Mouse (Mus musculus) thymus, adult 18-20 months (tissue): ENCODE data around the gene Sox18.

Experiments used
- DNase-seq, 2 experiments: peaks; one replicate each; pipeline ENCODE4 v3.0.0; 2022; ENCODE audit warnings: mixed read lengths in 2 of 2

Gene Sox18

GRCm38 (mm10) chr2:181679951-181680715, 8.7 kb upstream of the Sox18 start, which contains the start of gene Tcea2:
TSS of gene Tcea2 (plus strand) at chr2:181680310.
- peak; percentile 49 to 56 for DNase-seq

GRCm38 (mm10) chr2:181678780-181679179, 7.3 kb upstream of the Sox18 start:
- DNase-seq, result peak; percentile 53 to 67

DNA sequence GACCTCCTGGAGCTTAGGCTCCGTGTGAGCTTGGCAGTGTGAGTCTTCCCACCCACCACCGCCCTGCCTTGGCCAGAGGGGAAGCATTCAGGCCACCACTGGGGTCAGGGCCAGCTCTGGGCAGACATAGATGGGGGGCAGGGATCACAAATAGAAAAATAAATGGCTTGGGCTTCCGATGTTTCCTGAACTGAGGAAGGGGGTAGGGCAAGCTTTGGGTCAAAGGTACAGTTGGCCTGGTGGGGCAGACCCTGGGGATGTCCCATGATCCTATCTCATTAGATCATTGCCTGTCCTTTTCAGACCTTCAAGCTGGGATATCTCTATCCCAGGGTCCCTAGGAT, 6.3 kb upstream of the Sox18 start:
- no peak for DNase-seq

DNA sequence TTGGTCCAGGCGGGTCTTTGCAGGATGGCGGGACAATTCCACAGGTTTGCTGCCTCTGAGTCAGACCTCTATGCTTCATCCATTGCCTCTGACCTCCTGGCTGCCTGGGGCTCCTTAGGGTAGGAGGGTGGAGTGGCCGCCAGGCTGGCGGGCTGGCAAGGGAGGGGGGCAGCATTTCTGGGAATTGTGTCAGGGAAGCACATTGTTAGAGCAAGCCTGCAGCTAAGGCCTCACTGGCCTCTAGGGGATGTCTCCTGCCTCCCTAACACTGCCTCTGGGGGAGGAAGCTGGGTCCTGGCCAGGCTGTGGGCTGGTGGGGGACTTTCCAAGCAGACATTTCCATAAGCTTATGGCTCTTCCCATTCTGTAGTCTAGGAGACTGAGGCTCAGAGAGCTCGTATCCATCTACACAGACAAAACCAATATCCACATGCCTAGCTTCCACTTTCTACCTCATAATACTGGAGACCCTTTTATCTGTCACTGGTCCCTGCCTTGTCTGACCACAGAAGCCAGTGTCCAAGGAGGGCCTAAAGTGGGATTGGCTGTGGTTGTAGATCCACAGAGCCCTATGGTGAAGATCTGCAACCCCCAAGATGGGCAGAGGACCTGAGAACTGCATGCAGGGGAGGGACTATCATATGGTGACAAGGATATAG, 5.8 kb upstream of the Sox18 start:
- no peak for DNase-seq

DNA sequence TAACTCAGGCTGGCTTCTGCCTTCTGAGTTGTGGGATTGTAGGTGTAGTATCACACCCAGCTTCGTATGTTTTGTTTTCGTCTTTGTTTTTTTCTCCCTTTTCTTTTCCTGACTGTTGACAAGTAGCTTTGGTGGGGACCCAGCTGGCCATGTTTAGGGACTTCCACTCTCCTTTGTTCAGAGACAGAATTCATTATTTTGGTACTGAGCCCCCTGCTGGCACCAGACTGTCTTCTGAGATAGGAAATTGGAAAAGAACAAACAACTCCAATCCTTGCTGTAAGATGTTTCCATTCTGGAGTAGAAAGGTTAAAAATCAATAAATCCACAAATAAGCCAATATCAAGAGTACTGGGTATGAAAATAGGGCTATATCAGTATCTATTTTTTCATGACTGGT, 5.0 kb upstream of the Sox18 start:
- no peak for DNase-seq

- no peak for DNase-seq
Observed at GRCm38 (mm10) chr2:181675454-181675853, 4.0 kb upstream of the Sox18 start.

GRCm38 (mm10) chr2:181674934-181675333, 3.5 kb upstream of the Sox18 start:
- no peak for DNase-seq

DNA sequence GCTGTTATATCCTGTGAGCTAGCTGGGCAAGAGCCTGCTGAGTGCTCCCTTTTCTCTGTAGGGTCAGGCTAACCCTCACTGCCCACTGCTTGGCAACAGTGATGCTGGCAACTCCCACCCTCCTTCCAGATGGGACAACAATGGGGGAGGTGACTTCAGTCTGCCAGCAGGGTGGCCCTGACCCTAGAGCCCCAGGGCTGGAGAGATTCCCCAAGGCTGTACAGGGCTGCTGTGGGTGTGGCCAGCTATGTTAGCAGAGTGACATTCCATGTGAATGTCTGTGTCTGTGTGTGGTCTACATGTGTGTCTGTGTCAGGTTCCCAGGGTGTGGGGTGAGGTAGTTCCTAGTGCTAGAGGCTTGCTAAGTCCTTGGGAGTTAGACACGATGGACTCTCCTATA, 2.1 kb upstream of the Sox18 start:
- DNase-seq, result no peak

DNA sequence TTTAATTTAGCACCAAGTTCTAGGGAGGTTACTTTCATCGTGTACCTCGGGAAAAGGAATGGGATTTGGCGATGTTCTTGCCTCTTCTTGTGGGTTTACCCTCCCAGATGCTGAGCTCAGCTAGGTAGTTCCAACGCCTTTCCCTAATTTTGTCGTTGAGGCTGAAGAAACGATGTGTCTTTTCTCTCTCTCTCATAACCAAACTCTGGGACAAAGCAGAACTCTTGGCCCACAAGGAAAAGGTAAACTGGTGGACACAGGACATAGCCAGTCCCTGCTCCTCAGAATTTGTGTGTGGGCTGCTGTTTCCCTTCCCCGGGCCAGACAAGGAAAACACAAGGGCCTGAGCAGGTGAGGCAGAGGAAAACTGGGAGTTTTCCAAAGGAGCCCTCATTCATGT, 544 bp upstream of the Sox18 start:
- no peak for DNase-seq

DNA sequence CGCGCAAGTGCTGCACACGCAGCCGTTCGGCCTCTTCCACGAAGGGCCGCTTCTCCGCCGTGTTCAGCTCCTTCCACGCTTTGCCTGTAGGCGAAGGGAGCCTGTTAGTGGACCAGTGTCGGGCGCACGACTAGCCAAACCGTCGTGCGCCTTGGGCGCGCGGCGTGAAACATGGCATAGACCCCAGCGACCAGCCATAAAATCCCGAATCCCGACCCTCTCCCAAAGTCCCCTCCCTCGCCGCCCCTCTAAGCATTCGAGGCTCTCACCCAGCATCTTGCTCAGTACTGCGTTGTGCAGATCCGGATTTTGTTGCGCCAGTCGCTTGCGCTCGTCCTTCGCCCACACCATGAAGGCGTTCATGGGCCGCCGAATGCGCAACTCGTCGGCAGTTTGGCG, 528 bp downstream of the Sox18 start:
- no peak for DNase-seq

DNA sequence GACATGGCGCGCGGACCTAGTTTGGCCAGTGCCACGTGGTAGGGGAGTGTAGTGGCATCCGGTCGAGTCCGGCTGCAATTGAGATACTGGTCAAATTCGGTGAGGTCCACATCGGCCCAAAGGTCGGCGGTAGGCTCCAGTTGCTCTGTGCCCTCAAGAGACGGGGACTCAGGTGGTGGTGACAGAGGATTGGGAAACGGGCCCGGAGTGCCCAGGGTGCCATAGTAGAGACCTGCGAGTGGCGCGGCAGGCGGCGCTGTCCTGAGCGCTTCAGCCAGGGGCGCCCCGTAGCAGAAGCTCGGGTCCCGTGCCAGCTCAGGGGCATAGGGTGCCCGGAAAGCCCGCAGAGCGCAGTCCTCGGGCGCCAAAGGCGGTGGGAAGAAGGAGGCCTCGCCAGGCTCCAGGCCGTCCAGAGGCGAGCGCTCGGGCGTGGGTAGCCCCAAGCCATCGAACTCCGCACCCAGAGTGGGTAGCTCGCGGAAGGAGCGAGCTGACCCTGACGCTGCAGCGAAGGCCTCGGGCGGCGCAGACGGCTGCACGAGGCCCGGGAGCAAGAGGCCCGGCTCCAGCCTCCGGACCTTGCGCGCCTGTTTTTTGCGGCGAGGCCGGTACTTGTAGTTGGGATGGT, 1.0 kb downstream of the Sox18 start:
- DNase-seq, result no peak

DNA sequence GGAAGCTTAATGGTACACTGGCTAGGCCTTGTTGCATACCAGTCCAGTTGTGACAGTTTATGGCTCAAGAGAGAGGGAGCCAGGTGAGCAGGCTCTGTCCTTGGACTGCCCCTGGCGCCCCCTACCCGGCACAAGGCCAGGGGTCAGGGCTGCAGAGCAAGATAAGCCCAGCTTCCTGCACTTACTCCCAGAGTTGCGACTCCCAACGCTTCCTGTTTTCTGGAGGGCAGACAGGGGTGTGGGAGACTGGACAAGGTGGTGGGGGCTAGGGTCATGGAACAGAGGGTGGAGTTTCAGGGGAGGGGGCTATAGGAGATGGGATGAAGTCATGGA, 8.2 kb downstream of the Sox18 start:
- no peak for DNase-seq

DNA sequence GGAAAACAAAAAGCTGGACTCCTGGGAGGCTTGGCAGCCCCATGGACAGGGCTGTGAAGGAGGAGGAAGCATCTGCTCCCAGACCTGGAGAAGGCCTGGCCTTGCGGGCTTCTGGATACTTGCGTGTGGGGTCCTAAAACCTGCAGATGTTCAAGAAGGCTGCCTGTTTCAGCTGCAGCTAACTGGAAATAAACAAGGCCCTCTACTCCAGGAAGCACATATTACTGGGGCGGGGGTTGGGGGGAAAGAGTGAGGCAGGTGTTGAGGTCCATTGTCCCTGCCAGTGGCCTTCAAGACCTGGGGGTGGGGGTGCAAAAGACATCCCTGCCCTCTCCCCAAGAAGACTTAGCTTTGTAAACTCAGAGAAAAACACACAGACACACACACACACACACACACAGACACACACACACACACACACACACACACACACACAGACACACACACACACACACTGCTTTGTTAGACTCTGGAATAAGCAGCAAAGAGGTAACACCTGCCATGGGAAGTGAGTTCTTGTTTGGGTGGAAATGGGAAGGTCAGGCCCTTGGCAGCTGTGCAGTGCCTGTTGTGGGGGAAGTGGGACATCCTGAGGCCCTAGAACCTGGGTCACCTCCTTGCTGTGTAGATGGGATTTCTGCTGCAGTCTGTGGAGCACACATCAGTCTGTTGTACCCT, 8.7 kb downstream of the Sox18 start:
- no peak for DNase-seq

DNA sequence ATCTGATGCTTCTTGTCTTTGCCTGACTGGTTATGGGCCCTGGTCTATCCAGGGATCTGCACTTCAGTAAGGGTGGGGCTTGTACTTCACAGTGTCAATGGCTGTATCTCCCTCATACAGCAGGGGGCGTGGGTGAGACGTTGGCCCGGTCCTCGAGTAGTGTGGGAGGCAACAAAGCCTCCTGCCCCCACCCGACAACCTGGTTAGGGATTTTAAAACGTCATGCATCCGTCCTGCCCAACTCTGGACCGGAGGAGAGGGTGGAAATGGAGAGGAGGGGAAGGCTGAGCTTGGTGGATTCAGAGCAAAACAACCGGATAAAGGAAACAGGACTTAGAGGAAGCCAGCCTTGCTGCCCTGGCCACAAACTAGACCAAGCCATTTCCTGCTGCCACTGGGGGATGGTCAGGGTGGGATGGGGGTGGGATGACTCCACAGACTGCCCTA, 11.8 kb downstream of the Sox18 start:
- peak; percentile 41 to 54 for DNase-seq

DNA sequence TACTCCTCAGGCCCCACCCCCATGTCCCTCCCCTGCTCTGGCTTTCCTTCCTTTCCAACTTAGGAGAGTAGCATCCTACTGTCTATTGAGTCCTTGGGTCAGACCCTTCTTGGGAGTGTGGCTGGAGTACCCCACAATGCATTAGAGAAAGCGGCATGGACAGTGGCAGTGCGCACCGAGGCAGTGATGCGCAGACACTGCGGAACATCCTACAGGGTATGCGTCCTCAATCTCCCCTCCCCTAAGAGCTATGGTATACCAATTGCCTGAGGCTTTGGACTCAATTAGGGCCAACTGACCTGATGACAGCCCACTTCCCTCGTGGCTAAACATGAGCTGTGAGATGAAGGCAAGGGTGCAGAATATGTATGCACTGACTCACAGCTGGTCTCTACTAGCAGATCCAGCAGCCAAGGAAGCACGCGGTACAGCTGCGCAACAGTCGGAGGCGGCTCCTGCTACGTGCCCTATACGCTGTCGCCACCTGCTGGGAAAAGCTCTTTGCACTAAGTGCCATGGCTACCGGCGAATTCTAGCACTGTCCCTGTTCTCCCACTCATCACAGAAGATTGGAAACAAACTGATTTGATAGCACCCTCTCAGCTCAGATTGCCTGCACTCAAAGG, 12.4 kb downstream of the Sox18 start:
- no peak for DNase-seq

GRCm38 (mm10) chr2:181658528-181658927, 12.9 kb downstream of the Sox18 start:
- DNase-seq, result no peak

DNA sequence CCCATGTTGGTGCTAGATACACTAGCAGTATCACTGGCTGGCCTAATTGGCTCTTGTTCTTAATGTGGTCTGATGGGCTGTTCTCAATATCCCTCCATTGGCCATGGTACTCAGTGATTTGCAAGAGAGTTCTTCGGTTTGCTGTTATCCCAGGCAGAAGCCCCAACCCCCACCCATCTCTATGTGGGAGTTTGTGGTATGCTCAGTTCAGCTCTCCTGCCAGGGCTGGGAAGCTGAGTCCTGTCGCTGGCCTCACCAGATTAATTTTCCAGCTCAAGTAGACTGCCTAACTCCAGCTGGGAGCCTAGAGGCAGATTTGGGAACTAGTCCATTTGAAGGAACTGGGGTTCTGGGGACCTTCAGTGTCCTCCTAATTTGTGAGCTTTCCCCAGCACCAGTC, 14.0 kb downstream of the Sox18 start:
- no peak for DNase-seq

DNA sequence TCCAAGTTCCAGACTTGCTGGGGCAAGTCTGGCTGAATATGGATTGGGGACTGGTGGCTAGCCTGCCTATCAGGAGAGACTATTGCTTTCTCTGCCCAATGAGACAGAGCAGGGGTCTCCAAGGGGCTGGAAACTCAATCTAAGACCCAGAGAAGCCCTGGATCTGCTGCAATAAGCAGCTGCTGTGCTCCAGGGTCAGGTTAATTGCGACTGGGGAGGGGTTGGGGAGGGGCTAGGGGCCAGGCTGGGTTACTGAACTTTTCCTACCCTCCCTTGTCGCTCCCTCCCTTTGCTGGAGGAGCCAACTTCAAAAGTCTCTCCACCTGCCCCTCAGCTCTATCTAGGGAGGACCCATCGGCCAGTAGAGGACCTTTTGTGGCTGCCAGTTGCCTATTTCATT, 14.7 kb downstream of the Sox18 start, which contains the start of gene Gm29797:
Gene Gm29797 (plus strand): TSS at position 301 of the 400 bp plus-strand sequence.
- no peak for DNase-seq

DNA sequence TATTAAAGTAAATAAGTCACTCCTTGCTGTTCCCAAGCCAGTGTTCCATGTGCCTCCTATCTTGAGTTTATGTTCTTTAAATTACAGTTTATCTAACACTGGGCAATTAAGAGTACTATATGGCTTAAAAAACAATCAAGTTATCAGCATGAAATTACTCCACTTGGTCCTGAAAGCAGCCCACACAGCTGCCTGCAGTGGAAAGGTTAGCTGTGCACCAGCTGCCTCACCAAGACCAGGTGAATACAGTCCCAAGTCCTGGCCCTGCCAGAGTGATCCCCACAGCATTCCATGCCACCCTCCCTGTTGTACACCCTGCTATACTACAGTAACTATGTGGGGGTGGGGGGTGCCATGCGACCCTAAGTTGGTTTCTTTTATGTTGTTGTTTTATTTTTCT, 17.9 kb downstream of the Sox18 start:
- no peak for DNase-seq

DNA sequence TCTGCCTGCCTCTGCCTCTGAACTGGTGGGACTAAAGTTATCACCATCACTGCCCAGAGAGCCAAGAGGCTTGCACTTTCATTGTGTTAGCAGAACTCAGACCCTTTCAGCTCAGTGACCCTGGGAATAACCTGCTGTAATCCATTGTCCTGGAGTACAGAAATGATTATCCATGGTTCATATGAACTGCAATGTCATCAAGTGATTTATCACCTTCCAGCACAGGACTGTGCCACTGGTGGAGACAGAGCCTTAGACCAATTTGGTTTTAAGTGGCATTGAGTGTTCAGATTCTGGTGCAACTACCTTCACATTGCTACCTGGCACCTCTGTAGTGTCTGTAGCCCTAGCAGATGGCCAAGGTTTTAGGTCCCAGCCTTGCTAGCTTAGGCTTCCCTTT, 18.4 kb downstream of the Sox18 start:
- DNase-seq, result no peak

GRCm38 (mm10) chr2:181648926-181649325, 22.5 kb downstream of the Sox18 start:
- DNase-seq, result no peak

GRCm38 (mm10) chr2:181646626-181647472, 24.6 kb downstream of the Sox18 start:
- no peak for DNase-seq
